Mouse (Mus musculus): ENCODE measurements at regions not wholly inside any gene's neighbourhood (a gene's known extent, or its start where the extent isn't known, plus 50 kb on each side); places are given as distances from the start of the nearest gene placed in this dataset.

DNA sequence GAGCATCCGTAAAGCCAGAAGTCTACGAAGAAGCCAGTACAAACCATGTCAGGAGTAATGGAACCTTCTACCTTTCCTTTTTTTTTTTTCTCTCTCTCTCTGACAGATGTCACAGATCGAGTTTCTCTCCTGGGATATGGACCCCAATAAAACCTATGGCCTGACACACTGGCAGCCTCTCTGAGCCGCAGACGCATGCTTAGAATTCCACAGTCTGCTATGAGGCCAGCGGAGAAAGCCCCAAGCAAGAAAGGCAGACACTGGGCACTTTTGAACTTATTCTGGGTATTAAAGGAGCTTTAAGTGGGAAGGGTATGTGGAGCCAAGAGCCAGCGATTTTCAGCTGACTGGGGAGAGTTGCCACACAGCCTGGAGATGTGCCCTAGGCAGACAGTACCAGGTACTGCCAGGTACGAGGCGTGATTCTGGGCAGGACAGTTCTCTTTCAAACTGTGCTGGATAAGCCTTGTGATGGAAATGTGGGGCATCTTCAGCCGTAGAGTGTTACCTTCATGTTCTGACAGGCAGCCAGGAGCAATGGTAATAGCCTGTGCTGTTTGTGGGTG is 271.8 kb downstream of the Foxo1 start:
- TF ChIP-seq EP300 (IDR thresholded peaks at IDR 0.05; ENCODE audit: low read depth) = no peak
- no peak for DNase-seq (ENCODE audit: low spot score)
- 52% methylated on average over 10 of the region's 10 CpGs for WGBS
- Histone ChIP-seq H3K9me3 (replicated peaks; ENCODE audit: control insufficient read depth, low read length) (no peaks in the 10 kb centered on the region), H3K4me1 (ENCODE audit: control insufficient read depth, insufficient read depth) (no peaks in the 10 kb centered on the region), H3K9ac (replicated peaks; ENCODE audit: low read depth, low read length) (no peak overlapping the region), H3K27ac (ENCODE audit: low read depth) (no peak overlapping the region), H3K4me3 (ENCODE audit: low read depth, low read length) (no peak overlapping the region), H3K36me3 (replicated peaks; ENCODE audit: control insufficient read depth, insufficient read depth, low read length) (no peaks in the 10 kb centered on the region), H3K27me3 (ENCODE audit: control insufficient read depth, insufficient read depth, low read length) (peaks cover 30% of the 10 kb centered on the region; the same call in 1 of the 2 replicates), H3K4me2 (ENCODE audit: low read depth, low read length) (no peak overlapping the region)
- ATAC-seq (ENCODE audit: insufficient read depth, low read depth) = no peak

DNA sequence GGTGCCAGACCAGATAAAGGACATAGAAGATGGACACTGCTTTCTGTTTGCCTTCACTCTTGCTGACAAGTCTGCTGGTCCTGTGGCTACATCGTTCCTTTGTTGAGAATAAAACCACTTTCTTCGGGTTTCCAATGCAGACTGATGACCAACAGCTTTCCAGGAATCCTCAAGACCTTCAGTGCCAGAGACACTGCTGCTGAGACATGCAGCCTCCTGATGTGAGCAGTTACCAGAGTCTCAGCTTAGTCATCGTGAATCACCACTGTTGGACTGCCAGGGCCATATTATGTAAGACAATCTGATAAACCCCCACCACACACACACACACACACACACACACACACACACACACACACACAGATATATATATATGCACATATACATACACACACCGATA is 270.2 kb downstream of the Foxo1 start:
- H3K9ac ChIP-seq (replicated peaks; ENCODE audit: low read depth, low read length) = no peak overlapping the region
- no peak overlapping the region for H3K4me3 ChIP-seq (ENCODE audit: low read depth, low read length)
- H3K9me3 ChIP-seq (replicated peaks; ENCODE audit: control insufficient read depth, low read length) = no peaks in the 10 kb centered on the region
- H3K27ac ChIP-seq (ENCODE audit: low read depth) = no peak overlapping the region
- 74% methylated on average over 4 of the region's 4 CpGs for WGBS
- peaks cover 21% of the 10 kb centered on the region; the same call in 1 of the 2 replicates for H3K27me3 ChIP-seq (ENCODE audit: control insufficient read depth, insufficient read depth, low read length)
- H3K4me2 ChIP-seq (ENCODE audit: low read depth, low read length) = no peak overlapping the region
- H3K4me1 ChIP-seq (ENCODE audit: control insufficient read depth, insufficient read depth) = no peaks in the 10 kb centered on the region
- no peak for TF ChIP-seq CTCF (IDR thresholded peaks at IDR 0.05; ENCODE audit: low read depth)
- no peak for TF ChIP-seq EP300 (IDR thresholded peaks at IDR 0.05; ENCODE audit: low read depth)
- no peaks in the 10 kb centered on the region for H3K36me3 ChIP-seq (replicated peaks; ENCODE audit: control insufficient read depth, insufficient read depth, low read length)
- no peak for DNase-seq (ENCODE audit: low spot score)
- ATAC-seq (ENCODE audit: insufficient read depth, low read depth) = no peak

DNA sequence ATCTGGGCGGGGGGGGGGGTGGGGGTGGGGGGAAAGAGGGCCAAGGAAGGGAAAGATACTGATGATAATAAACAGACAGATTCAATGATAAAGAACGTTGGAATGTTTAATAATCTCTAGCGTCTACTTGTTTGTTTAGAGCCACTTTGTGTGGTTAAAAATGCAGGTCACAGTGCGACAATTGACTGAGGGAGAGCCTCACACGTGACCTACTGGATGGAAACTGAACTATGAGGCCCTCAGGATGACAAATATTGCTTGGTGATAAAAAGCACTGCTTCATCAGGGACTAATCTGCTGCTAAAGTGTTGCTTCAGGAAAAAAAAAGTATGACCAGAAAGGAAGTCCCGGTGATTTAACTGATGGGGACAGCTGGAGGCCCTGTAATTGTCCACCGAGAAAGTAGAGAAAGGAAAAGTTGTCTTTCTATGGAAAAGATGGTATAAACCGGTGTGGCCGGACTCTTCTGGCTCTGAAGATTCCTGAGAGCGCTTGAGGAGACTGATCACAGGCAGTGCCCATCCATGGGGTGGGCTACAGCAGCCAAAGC is 269.3 kb downstream of the Foxo1 start:
- DNase-seq (ENCODE audit: low spot score) (no peak), ATAC-seq (ENCODE audit: insufficient read depth, low read depth) (no peak)
- TF ChIP-seq CTCF (IDR thresholded peaks at IDR 0.05; ENCODE audit: low read depth) = no peak
- TF ChIP-seq EP300 (IDR thresholded peaks at IDR 0.05; ENCODE audit: low read depth) = no peak
- Histone ChIP-seq H3K4me2 (ENCODE audit: low read depth, low read length) (no peak overlapping the region), H3K4me1 (ENCODE audit: control insufficient read depth, insufficient read depth) (no peaks in the 10 kb centered on the region), H3K4me3 (ENCODE audit: low read depth, low read length) (no peak overlapping the region), H3K9ac (replicated peaks; ENCODE audit: low read depth, low read length) (no peak overlapping the region), H3K27me3 (ENCODE audit: control insufficient read depth, insufficient read depth, low read length) (peaks cover 12% of the 10 kb centered on the region; the same call in 1 of the 2 replicates), H3K36me3 (replicated peaks; ENCODE audit: control insufficient read depth, insufficient read depth, low read length) (no peaks in the 10 kb centered on the region), H3K27ac (ENCODE audit: low read depth) (no peak overlapping the region), H3K9me3 (replicated peaks; ENCODE audit: control insufficient read depth, low read length) (no peaks in the 10 kb centered on the region)
- 72% methylated on average over 10 of the region's 10 CpGs for WGBS

DNA sequence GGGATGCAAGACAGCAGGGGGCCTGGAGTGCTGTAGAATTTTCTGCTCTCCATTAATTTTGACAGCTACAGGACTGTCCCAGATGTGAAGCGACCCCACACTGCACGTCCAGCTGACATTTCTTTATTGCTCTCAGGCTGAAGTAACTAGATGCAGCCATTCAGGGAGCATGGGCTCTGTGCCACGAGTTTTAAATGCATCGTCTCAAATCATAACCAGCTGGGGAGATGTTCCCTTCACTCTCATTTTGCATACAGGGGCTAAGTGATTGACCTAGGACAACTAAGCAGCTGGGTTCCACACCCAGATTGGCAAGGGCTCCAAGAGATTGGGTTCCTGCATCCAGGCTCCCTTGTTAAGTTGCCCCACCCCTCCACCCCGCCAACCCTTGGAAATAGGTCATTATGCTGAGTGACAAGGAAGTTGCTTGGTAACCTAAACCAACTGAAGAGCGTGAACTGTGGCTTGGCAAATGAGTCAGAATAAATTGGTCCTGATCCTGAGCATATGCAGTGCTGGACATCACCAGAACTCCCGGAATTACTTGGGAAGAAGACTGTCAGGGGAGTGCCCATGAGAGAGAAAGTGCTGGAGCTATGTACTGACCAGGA is 267.4 kb downstream of the Foxo1 start:
- H3K9me3 ChIP-seq (replicated peaks; ENCODE audit: control insufficient read depth, low read length) = no peaks in the 10 kb centered on the region
- ATAC-seq (ENCODE audit: insufficient read depth, low read depth) = no peak
- no peaks in the 10 kb centered on the region for H3K4me1 ChIP-seq (ENCODE audit: control insufficient read depth, insufficient read depth)
- H3K4me3 ChIP-seq (ENCODE audit: low read depth, low read length) = no peak overlapping the region
- TF ChIP-seq EP300 (IDR thresholded peaks at IDR 0.05; ENCODE audit: low read depth) (no peak), CTCF (IDR thresholded peaks at IDR 0.05; ENCODE audit: low read depth) (no peak)
- 70% methylated on average over 7 of the region's 7 CpGs for WGBS
- H3K9ac ChIP-seq (replicated peaks; ENCODE audit: low read depth, low read length) = no peak overlapping the region
- H3K27ac ChIP-seq (ENCODE audit: low read depth) = no peak overlapping the region
- H3K27me3 ChIP-seq (ENCODE audit: control insufficient read depth, insufficient read depth, low read length) = 0 out of 2 replicates have a peak, but pooled peaks cover 4% of the 10 kb centered on the region
- no peaks in the 10 kb centered on the region for H3K36me3 ChIP-seq (replicated peaks; ENCODE audit: control insufficient read depth, insufficient read depth, low read length)
- no peak overlapping the region for H3K4me2 ChIP-seq (ENCODE audit: low read depth, low read length)
- DNase-seq (ENCODE audit: low spot score) = no peak

DNA sequence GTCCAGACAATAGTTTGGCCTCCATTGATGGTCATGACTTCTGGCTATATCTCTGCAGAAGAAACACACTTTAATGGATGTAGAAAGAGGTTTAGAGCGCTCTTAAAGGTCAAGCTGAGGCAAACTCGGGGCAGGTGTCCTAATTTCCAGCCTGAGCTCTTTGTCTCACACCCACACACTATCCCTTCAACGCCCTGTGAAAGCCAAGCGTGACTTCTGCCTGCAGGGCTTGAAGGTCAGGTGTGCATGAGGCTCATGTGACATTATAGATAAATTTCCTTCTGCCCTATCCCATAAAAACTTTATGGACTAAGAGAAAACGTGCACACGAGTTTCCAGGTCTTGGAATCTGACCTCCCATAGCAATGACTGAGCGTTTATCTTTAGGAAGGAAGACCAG is 266.0 kb downstream of the Foxo1 start:
- WGBS = 69% methylated on average over 7 of the region's 7 CpGs
- Histone ChIP-seq H3K9ac (replicated peaks; ENCODE audit: low read depth, low read length) (no peak overlapping the region), H3K4me1 (ENCODE audit: control insufficient read depth, insufficient read depth) (no peaks in the 10 kb centered on the region), H3K9me3 (replicated peaks; ENCODE audit: control insufficient read depth, low read length) (no peaks in the 10 kb centered on the region), H3K27me3 (ENCODE audit: control insufficient read depth, insufficient read depth, low read length) (0 out of 2 replicates have a peak, but pooled peaks cover 4% of the 10 kb centered on the region), H3K36me3 (replicated peaks; ENCODE audit: control insufficient read depth, insufficient read depth, low read length) (no peaks in the 10 kb centered on the region), H3K4me2 (ENCODE audit: low read depth, low read length) (no peak overlapping the region), H3K27ac (ENCODE audit: low read depth) (no peak overlapping the region), H3K4me3 (ENCODE audit: low read depth, low read length) (no peak overlapping the region)
- ATAC-seq (ENCODE audit: insufficient read depth, low read depth) (no peak), DNase-seq (ENCODE audit: low spot score) (no peak)
- no peak for TF ChIP-seq EP300 (IDR thresholded peaks at IDR 0.05; ENCODE audit: low read depth)
- no peak for TF ChIP-seq CTCF (IDR thresholded peaks at IDR 0.05; ENCODE audit: low read depth)
